ENCODE assay signal across 27 mouse cellular contexts in the genomic region with DNA sequence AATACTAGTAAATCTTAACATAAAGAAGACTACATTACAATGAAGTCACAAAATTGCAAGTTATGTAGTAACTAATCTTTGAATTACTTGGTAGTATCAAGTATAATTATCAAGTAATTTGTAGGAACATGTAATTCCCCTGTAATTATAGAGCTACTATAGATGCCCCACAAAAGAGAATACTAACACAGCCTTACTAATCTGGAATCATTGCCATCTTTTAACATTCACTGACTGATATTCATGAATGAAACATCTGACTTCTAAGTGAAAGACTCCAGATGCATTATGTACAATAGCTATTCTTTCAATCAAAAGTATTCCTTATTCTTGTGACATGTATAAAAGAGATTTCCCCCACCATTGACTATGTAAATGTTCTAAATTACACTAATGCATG.
"Had no signal": no experiment of that assay in that cellular context is flagged by ENCODE, and none has a peak within 500 bp of the region (broad histone marks: within the 10 kb centered on the region; RNA-seq: fewer than 3 reads in every experiment).

No protein-coding gene starts in this region.

- H3K36me3 ChIP-seq: heart, embryonic 13.5 days; heart, embryonic 15.5 days; hindbrain, embryonic 13.5 days; hindbrain, embryonic 15.5 days; kidney, embryonic 15.5 days; limb, embryonic 13.5 days; limb, embryonic 15.5 days; liver, embryonic 12.5 days had no signal

- H3K4me1 ChIP-seq: heart, embryonic 13.5 days; heart, embryonic 15.5 days; hindbrain, embryonic 13.5 days; hindbrain, embryonic 15.5 days; kidney, embryonic 15.5 days; limb, embryonic 13.5 days; limb, embryonic 15.5 days; liver, embryonic 12.5 days had no signal

- H3K27me3 ChIP-seq: heart, embryonic 13.5 days; heart, embryonic 15.5 days; hindbrain, embryonic 13.5 days; hindbrain, embryonic 15.5 days; kidney, embryonic 15.5 days; limb, embryonic 13.5 days; limb, embryonic 15.5 days; liver, embryonic 12.5 days had no signal

- DNase-seq: gastrocnemius, postnatal 14 days; gastrocnemius, postnatal 36 days; heart, adult 11 months; heart, adult 2 months; heart, postnatal 14 days; heart, postnatal 36 days; kidney, adult 11 months; kidney, adult 2 months; kidney, adult 9 months; kidney, postnatal 14 days; kidney, postnatal 36 days; layer of hippocampus, adult 9-11 months; layer of hippocampus, postnatal 36 days; left cerebral cortex, postnatal 4 days had no signal

- H3K4me3 ChIP-seq: heart, adult 2 months; heart, embryonic 13.5 days; heart, embryonic 15.5 days; hindbrain, embryonic 13.5 days; hindbrain, embryonic 15.5 days; kidney, embryonic 15.5 days; limb, embryonic 13.5 days; limb, embryonic 15.5 days; liver, embryonic 12.5 days had no signal

- H3K9ac ChIP-seq: heart, embryonic 13.5 days; heart, embryonic 15.5 days; hindbrain, embryonic 13.5 days; hindbrain, embryonic 15.5 days; kidney, embryonic 15.5 days; limb, embryonic 13.5 days; limb, embryonic 15.5 days; liver, embryonic 12.5 days; liver, embryonic 14.5 days had no signal

- H3K27ac ChIP-seq: heart, adult 2 months; heart, embryonic 13.5 days; heart, embryonic 15.5 days; hindbrain, embryonic 13.5 days; hindbrain, embryonic 15.5 days; hindbrain, postnatal 0 days; kidney, embryonic 15.5 days; kidney, postnatal 0 days; limb, embryonic 13.5 days; limb, embryonic 15.5 days; liver, embryonic 12.5 days; liver, embryonic 14.5 days had no signal

- ATAC-seq: hindbrain, postnatal 0 days; intestine, embryonic 16.5 days; liver, embryonic 12.5 days had no signal

- H3K4me2 ChIP-seq: heart, embryonic 11.5 days; heart, embryonic 13.5 days; heart, embryonic 15.5 days; hindbrain, embryonic 13.5 days; hindbrain, embryonic 15.5 days; kidney, embryonic 15.5 days; limb, embryonic 13.5 days; limb, embryonic 15.5 days; liver, embryonic 12.5 days had no signal

- H3K9me3 ChIP-seq: heart, embryonic 13.5 days; heart, embryonic 15.5 days; hindbrain, embryonic 13.5 days; hindbrain, embryonic 15.5 days; kidney, embryonic 15.5 days; limb, embryonic 13.5 days; limb, embryonic 15.5 days; liver, embryonic 12.5 days had no signal
